Mouse (Mus musculus): ENCODE data around the gene Cdkn2aip. TPM values are rescaled to one million over a fixed set of nuclear protein-coding genes. Genes with fewer than 3 reads are reported as not detected.

Gene Cdkn2aip
- polyA plus RNA-seq, 1 experiment from 2014 or later = 18.6 TPM

- Histone ChIP-seq H3K4me2 (ENCODE audit: low read depth, low read length) (no peak overlapping the region), H3K27ac (ENCODE audit: low read length) (no peak overlapping the region), H3K4me1 (ENCODE audit: control insufficient read depth, insufficient read depth, low read length) (no peaks in the 10 kb centered on the region), H3K36me3 (ENCODE audit: control insufficient read depth, insufficient read depth, low read length) (no peaks in the 10 kb centered on the region), H3K9ac (ENCODE audit: low read length) (no peak overlapping the region), H3K27me3 (ENCODE audit: control insufficient read depth, insufficient read depth, low read length) (no peaks in the 10 kb centered on the region), H3K9me3 (replicated peaks; ENCODE audit: control insufficient read depth, low read length) (no peaks in the 10 kb centered on the region; the same call in 1 of the 2 replicates), H3K4me3 (replicated peaks; ENCODE audit: low read length) (no peak overlapping the region)
- no peak for ATAC-seq (ENCODE audit: insufficient read depth, low FRiP score)
- 61% methylated on average over 12 of the region's 12 CpGs for WGBS
These were observed 23.9 kb downstream of the Cdkn2aip start for GRCm38 (mm10) chr8:47689704-47690326.

- WGBS = 56% methylated on average over 5 of the region's 5 CpGs
- Histone ChIP-seq H3K4me2 (ENCODE audit: low read depth, low read length) (no peak overlapping the region), H3K9ac (ENCODE audit: low read length) (no peak overlapping the region), H3K27me3 (ENCODE audit: control insufficient read depth, insufficient read depth, low read length) (no peaks in the 10 kb centered on the region), H3K4me1 (ENCODE audit: control insufficient read depth, insufficient read depth, low read length) (no peaks in the 10 kb centered on the region), H3K4me3 (replicated peaks; ENCODE audit: low read length) (no peak overlapping the region), H3K9me3 (replicated peaks; ENCODE audit: control insufficient read depth, low read length) (no peaks in the 10 kb centered on the region; the same call in 1 of the 2 replicates), H3K27ac (ENCODE audit: low read length) (no peak overlapping the region), H3K36me3 (ENCODE audit: control insufficient read depth, insufficient read depth, low read length) (no peaks in the 10 kb centered on the region)
- no peak for ATAC-seq (ENCODE audit: insufficient read depth, low FRiP score)
These were observed 29.3 kb downstream of the Cdkn2aip start for GRCm38 (mm10) chr8:47684441-47684840.

- Histone ChIP-seq H3K9ac (ENCODE audit: low read length) (no peak overlapping the region), H3K4me2 (ENCODE audit: low read depth, low read length) (no peak overlapping the region), H3K27me3 (ENCODE audit: control insufficient read depth, insufficient read depth, low read length) (no peaks in the 10 kb centered on the region), H3K4me3 (replicated peaks; ENCODE audit: low read length) (no peak overlapping the region), H3K4me1 (ENCODE audit: control insufficient read depth, insufficient read depth, low read length) (no peaks in the 10 kb centered on the region), H3K36me3 (ENCODE audit: control insufficient read depth, insufficient read depth, low read length) (no peaks in the 10 kb centered on the region), H3K9me3 (replicated peaks; ENCODE audit: control insufficient read depth, low read length) (no peaks in the 10 kb centered on the region), H3K27ac (ENCODE audit: low read length) (no peak overlapping the region)
- 78% methylated on average over 9 of the region's 9 CpGs for WGBS
- no peak for ATAC-seq (ENCODE audit: insufficient read depth, low FRiP score)
These were observed 29.7 kb downstream of the Cdkn2aip start for GRCm38 (mm10) chr8:47683994-47684393.

GRCm38 (mm10) chr8:47680306-47680705, 33.4 kb downstream of the Cdkn2aip start:
- no peaks in the 10 kb centered on the region for H3K9me3 ChIP-seq (replicated peaks; ENCODE audit: control insufficient read depth, low read length)
- H3K4me1 ChIP-seq (ENCODE audit: control insufficient read depth, insufficient read depth, low read length) = 0 out of 2 replicates have a peak, but pooled peaks cover 6% of the 10 kb centered on the region
- no peak overlapping the region for H3K4me2 ChIP-seq (ENCODE audit: low read depth, low read length)
- H3K36me3 ChIP-seq (ENCODE audit: control insufficient read depth, insufficient read depth, low read length) = no peaks in the 10 kb centered on the region
- no peak overlapping the region for H3K9ac ChIP-seq (ENCODE audit: low read length)
- no peak overlapping the region for H3K4me3 ChIP-seq (replicated peaks; ENCODE audit: low read length)
- WGBS = 82% methylated on average over 4 of the region's 4 CpGs
- ATAC-seq (ENCODE audit: insufficient read depth, low FRiP score) = no peak
- no peaks in the 10 kb centered on the region for H3K27me3 ChIP-seq (ENCODE audit: control insufficient read depth, insufficient read depth, low read length)
- no peak overlapping the region for H3K27ac ChIP-seq (ENCODE audit: low read length)

GRCm38 (mm10) chr8:47679603-47680002, 34.1 kb downstream of the Cdkn2aip start:
- no peak for ATAC-seq (ENCODE audit: insufficient read depth, low FRiP score)
- H3K4me3 ChIP-seq (replicated peaks; ENCODE audit: low read length) = no peak overlapping the region
- no peak overlapping the region for H3K4me2 ChIP-seq (ENCODE audit: low read depth, low read length)
- H3K27ac ChIP-seq (ENCODE audit: low read length) = no peak overlapping the region
- no peaks in the 10 kb centered on the region for H3K9me3 ChIP-seq (replicated peaks; ENCODE audit: control insufficient read depth, low read length)
- H3K4me1 ChIP-seq (ENCODE audit: control insufficient read depth, insufficient read depth, low read length) = 0 out of 2 replicates have a peak, but pooled peaks cover 6% of the 10 kb centered on the region
- no peaks in the 10 kb centered on the region for H3K27me3 ChIP-seq (ENCODE audit: control insufficient read depth, insufficient read depth, low read length)
- WGBS = 74% methylated on average over 1 of the region's 1 CpGs
- no peak overlapping the region for H3K9ac ChIP-seq (ENCODE audit: low read length)
- no peaks in the 10 kb centered on the region for H3K36me3 ChIP-seq (ENCODE audit: control insufficient read depth, insufficient read depth, low read length)

- 52% methylated on average over 2 of the region's 2 CpGs for WGBS
- Histone ChIP-seq H3K27me3 (ENCODE audit: control insufficient read depth, insufficient read depth, low read length) (no peaks in the 10 kb centered on the region), H3K27ac (ENCODE audit: low read length) (0 out of 2 replicates have a peak overlapping the region, but pooled peaks have one; percentile 17), H3K9ac (ENCODE audit: low read length) (no peak overlapping the region), H3K9me3 (replicated peaks; ENCODE audit: control insufficient read depth, low read length) (no peaks in the 10 kb centered on the region), H3K36me3 (ENCODE audit: control insufficient read depth, insufficient read depth, low read length) (no peaks in the 10 kb centered on the region), H3K4me1 (ENCODE audit: control insufficient read depth, insufficient read depth, low read length) (peaks cover 9% of the 10 kb centered on the region; the same call in 1 of the 2 replicates), H3K4me2 (ENCODE audit: low read depth, low read length) (peak overlapping the region; percentile 58), H3K4me3 (replicated peaks; ENCODE audit: low read length) (peak overlapping the region; percentile 98)
- ATAC-seq (ENCODE audit: insufficient read depth, low FRiP score) = no peak
These were observed 37.1 kb downstream of the Cdkn2aip start for GRCm38 (mm10) chr8:47676631-47677030.

- WGBS = 2% methylated on average over 15 of the region's 15 CpGs
- no peak for ATAC-seq (ENCODE audit: insufficient read depth, low FRiP score)
- H3K36me3 ChIP-seq (ENCODE audit: control insufficient read depth, insufficient read depth, low read length) = no peaks in the 10 kb centered on the region
- peaks cover 9% of the 10 kb centered on the region; the same call in 1 of the 2 replicates for H3K4me1 ChIP-seq (ENCODE audit: control insufficient read depth, insufficient read depth, low read length)
- H3K4me3 ChIP-seq (replicated peaks; ENCODE audit: low read length) = peak overlapping the region; percentile 98
- peak overlapping the region; percentile 98; the same call in 1 of the 2 replicates for H3K27ac ChIP-seq (ENCODE audit: low read length)
- no peaks in the 10 kb centered on the region for H3K27me3 ChIP-seq (ENCODE audit: control insufficient read depth, insufficient read depth, low read length)
- H3K4me2 ChIP-seq (ENCODE audit: low read depth, low read length) = peak overlapping the region; percentile 58
- no peaks in the 10 kb centered on the region for H3K9me3 ChIP-seq (replicated peaks; ENCODE audit: control insufficient read depth, low read length)
- H3K9ac ChIP-seq (ENCODE audit: low read length) = peak overlapping the region; percentile 90
These were observed 37.5 kb downstream of the Cdkn2aip start for GRCm38 (mm10) chr8:47676224-47676623.

GRCm38 (mm10) chr8:47675786-47676185, 37.9 kb downstream of the Cdkn2aip start:
- Histone ChIP-seq H3K4me1 (ENCODE audit: control insufficient read depth, insufficient read depth, low read length) (peaks cover 9% of the 10 kb centered on the region; the same call in 1 of the 2 replicates), H3K9me3 (replicated peaks; ENCODE audit: control insufficient read depth, low read length) (no peaks in the 10 kb centered on the region), H3K4me2 (ENCODE audit: low read depth, low read length) (peak overlapping the region; percentile 58), H3K36me3 (ENCODE audit: control insufficient read depth, insufficient read depth, low read length) (no peaks in the 10 kb centered on the region), H3K27ac (ENCODE audit: low read length) (peak overlapping the region; percentile 98), H3K9ac (ENCODE audit: low read length) (peak overlapping the region; percentile 90), H3K4me3 (replicated peaks; ENCODE audit: low read length) (peak overlapping the region; percentile 98), H3K27me3 (ENCODE audit: control insufficient read depth, insufficient read depth, low read length) (no peaks in the 10 kb centered on the region)
- no peak for ATAC-seq (ENCODE audit: insufficient read depth, low FRiP score)
- WGBS = 1% methylated on average over 20 of the region's 20 CpGs

- under 1% methylated on average over 96 of the region's 106 CpGs for WGBS
- ATAC-seq (ENCODE audit: insufficient read depth, low FRiP score) = peak; percentile 95
- no peaks in the 10 kb centered on the region for H3K9me3 ChIP-seq (replicated peaks; ENCODE audit: control insufficient read depth, low read length)
- H3K27me3 ChIP-seq (ENCODE audit: control insufficient read depth, insufficient read depth, low read length) = no peaks in the 10 kb centered on the region
- peaks cover 9% of the 10 kb centered on the region; the same call in 1 of the 2 replicates for H3K4me1 ChIP-seq (ENCODE audit: control insufficient read depth, insufficient read depth, low read length)
- peak within 1 kb of the TSS; percentile 98 for H3K4me3 ChIP-seq (replicated peaks; ENCODE audit: low read length)
- peak within 1 kb of the TSS; percentile 69 for H3K4me2 ChIP-seq (ENCODE audit: low read depth, low read length)
- H3K36me3 ChIP-seq (ENCODE audit: control insufficient read depth, insufficient read depth, low read length) = no peaks in the 10 kb centered on the region
- peak within 1 kb of the TSS; percentile 98 for H3K27ac ChIP-seq (ENCODE audit: low read length)
- H3K9ac ChIP-seq (ENCODE audit: low read length) = peak within 1 kb of the TSS; percentile 93
These were observed 38.7 kb downstream of the Cdkn2aip start, which contains the start of gene Ing2 for GRCm38 (mm10) chr8:47674777-47675710. Gene Ing2 (minus strand): TSS chr8:47675556.

All from stomach, embryonic 16.5 days (tissue).